Mouse (Mus musculus) kidney, postnatal 14 days (tissue): ENCODE data around the gene Ppif.

Experiments
- DNase-seq: peaks from one replicate; pipeline ENCODE4 v3.0.0; 2022; ENCODE audit warnings: mixed read lengths

Gene Ppif

DNA sequence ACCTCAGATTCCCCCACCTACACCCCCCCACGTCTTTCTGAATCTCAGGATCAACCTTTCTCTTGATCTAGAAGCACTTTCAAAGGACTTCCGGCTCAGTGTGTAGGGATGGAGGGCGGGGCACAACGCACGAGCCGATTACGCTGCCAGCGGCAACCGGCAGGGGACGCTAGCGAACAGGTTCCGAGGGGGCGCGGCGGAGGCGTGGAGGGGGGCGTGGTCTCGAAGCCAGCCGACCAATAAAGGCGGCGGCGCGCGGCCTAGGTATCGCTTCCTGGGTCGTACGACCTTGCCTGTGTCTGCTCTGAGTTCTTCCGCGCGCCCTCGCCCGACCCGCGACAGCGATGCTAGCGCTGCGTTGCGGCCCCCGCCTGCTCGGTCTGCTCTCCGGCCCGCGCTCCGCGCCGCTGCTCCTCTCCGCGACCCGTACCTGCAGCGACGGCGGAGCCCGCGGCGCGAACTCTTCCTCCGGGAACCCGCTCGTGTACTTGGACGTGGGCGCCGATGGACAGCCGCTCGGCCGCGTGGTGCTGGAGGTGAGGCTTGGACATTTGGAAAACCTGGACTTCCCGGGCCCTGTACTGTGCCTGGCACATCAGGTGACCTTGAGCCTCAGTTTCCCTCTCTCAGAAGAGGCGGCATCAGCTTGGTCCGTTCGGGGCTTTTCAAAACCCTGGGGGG, at the start of gene Ppif:
Ppif (plus strand) TSS at position 267 of the 681 bp plus-strand sequence.
- DNase-seq, result peak; percentile 96

GRCm38 (mm10) chr14:25645717-25646116, 48.2 kb upstream of the Ppif start:
- DNase-seq, result no peak

GRCm38 (mm10) chr14:25646161-25646621, 47.8 kb upstream of the Ppif start:
- peak; percentile 82 for DNase-seq

- DNase-seq, result no peak
Measured at GRCm38 (mm10) chr14:25651131-25651530, 42.8 kb upstream of the Ppif start.

- DNase-seq, result no peak
Measured at GRCm38 (mm10) chr14:25651905-25652304, 42.0 kb upstream of the Ppif start.

- DNase-seq, result no peak
Measured at GRCm38 (mm10) chr14:25654401-25655197, 39.4 kb upstream of the Ppif start.

- no peak for DNase-seq
Measured at GRCm38 (mm10) chr14:25660661-25661060, 33.3 kb upstream of the Ppif start.

- DNase-seq, result no peak
Measured at GRCm38 (mm10) chr14:25661185-25661920, 32.6 kb upstream of the Ppif start.

- DNase-seq, result no peak
Measured at GRCm38 (mm10) chr14:25663649-25664309, 30.2 kb upstream of the Ppif start.

DNA sequence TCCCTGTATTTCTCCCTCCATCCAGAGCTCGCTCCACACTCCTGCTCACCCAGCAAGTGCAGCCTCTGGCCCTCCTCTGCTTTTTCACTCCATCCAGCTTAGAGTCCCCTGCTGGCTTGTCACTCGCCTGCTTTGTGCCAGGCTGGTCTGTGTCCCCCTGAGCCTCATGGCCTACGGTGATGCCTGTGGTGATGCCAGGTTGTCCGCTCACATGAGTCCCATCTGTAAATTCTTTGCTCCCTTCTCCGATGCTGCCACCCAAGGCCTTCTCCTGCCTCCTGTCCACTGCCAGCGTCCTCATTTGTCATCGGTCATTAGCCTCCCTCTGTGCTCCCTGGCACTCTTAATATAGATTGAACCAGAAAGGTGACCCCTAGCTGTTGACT, 29.7 kb upstream of the Ppif start:
- DNase-seq, result no peak

- no peak for DNase-seq
Measured at GRCm38 (mm10) chr14:25665314-25665970, 28.5 kb upstream of the Ppif start.

DNA sequence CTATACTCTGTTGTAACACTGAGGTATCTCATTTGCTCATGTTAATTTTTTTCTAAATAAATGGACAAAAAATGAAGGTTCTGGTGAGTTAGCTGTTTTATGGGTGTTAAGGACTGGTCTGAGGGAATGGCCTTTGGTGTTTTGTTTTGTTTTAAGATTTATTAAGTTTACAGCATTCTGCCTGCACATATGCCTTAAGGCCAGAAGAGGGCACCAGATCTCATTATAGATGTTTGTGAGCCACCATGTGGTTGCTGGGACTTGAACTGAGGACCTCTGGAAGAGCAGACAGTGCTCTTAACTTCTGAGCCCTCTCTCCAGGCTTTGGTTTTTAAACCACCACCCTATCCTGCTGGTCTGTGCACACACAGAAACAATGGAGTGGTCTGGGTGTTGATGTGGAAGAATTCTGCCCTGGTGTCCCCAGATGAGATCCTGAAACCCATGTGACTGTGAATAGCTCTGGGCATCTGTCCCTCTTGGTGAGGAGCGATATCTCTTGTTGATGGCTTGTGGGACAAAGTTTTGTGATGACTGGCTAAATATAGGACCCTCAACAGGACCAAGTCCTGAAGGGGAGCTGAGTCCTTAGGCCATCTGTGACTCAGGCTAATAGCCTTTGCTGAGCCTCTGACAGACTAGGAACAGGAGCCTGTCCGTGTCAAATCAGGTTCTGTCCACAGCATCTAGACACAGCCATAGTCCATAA, 27.1 kb upstream of the Ppif start:
- no peak for DNase-seq

GRCm38 (mm10) chr14:25667587-25667986, 26.4 kb upstream of the Ppif start:
- DNase-seq, result no peak

GRCm38 (mm10) chr14:25679625-25680024, 14.3 kb upstream of the Ppif start:
- no peak for DNase-seq

- DNase-seq, result no peak
Measured at GRCm38 (mm10) chr14:25682020-25682419, 11.9 kb upstream of the Ppif start.

- no peak for DNase-seq
Measured at GRCm38 (mm10) chr14:25686216-25686945, 7.6 kb upstream of the Ppif start.

- no peak for DNase-seq
Measured at GRCm38 (mm10) chr14:25686983-25687901, 6.7 kb upstream of the Ppif start.

DNA sequence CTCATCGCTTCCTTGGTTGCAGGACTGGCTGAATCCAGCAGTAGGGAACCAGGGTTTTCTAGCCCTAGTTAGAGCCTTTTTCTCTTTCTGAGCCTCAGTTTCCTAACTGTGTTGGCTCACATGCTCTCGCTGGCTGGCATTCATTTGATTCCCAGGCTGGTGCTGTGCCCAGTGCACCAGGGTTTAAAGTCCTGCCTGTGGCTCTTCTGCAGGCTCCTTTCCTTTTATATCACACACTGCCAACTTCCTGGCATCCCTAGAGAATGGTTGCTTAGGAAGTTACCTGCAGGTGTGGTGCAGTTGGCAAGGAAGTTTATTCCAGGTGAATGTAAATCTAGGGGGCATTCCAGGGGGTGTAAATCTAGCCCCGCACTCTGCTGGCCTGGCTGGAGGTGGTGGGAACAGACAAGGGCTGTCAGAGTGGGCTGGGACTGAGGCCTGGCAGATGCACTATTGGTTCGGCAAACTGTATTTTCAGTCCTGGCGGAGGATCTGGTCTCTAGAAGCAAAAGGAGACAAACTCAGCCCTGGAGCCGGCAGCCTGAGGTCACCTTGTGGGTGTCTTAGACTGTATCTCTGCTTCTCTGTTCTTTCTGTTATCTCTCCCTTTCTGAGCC, 575 bp upstream of the Ppif start:
- peak; percentile 32 for DNase-seq

DNA sequence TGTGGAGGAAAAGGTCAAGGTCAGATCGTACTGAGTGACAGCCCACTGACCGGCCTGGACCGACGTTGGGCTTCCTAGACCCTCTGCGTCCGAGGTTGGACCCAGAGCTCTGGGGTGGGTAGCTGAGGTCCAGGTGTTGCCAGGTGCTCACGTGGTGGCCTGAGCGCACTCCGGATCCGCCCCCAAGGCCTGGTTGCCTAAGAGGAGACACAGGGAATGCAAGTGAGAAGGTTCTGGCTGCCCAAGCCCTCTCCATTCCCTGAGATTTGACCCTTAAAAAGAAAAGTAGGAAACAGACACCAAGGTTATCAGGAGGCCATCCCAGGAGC, 579 bp downstream of the Ppif start:
- DNase-seq, result peak; percentile 64

DNA sequence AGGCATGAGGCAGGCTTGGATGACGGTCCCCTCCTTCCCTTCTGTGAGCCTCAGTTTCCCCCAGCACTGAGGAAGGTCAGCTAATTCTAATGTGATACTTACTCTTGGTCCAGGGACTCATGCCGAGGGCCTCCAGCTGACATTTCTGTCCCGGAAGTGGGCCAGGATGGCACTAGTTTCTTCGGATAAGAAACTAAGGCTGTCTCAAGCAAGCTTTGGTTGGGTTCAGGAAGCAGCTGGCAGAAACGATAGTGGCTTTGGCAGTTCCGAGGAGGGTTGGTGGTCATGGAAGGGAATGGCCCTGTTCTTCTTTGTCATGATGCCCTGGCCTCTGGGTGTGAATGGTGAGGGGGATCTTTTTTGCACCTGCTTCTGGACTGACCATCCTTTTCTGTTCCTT, 1.1 kb downstream of the Ppif start:
- no peak for DNase-seq
